Comparison of ENCODE assay signal across 21 mouse cellular contexts in genomic region chr4:114627674-114628293, GRCm38 (mm10).
A peak's percentile ranks its signal among the peaks of the same experiment; 100 is the strongest.
DNase-seq lines count a peak whose midpoint lies in the region; ATAC-seq and TF ChIP-seq lines count a peak whose summit lies in the region.
"Had no signal": no experiment of that assay in that cellular context is flagged by ENCODE, and none has a peak within 500 bp of the region (broad histone marks: within the 10 kb centered on the region; RNA-seq: fewer than 3 reads in every experiment).

No protein-coding gene starts in this region.

- 0 out of 2 replicates have a peak, but pooled peaks have one; percentile 7 for ATAC-seq in heart, postnatal 0 days (ENCODE audit: insufficient read depth, low read depth)
- peak; percentile 48; the same call in 1 of the 2 replicates for ATAC-seq in kidney, postnatal 0 days (replicated peaks; ENCODE audit: low FRiP score, low read depth)
- ATAC-seq in kidney, embryonic 15.5 days (replicated peaks; ENCODE audit: low FRiP score) = no peak
- peak; percentile 89 for ATAC-seq in lung, postnatal 0 days
- no peak for ATAC-seq in hindbrain, embryonic 11.5 days (ENCODE audit: low FRiP score)
- no peak for ATAC-seq in hindbrain, embryonic 16.5 days
- ATAC-seq: forebrain, embryonic 15.5 days; intestine, embryonic 15.5 days had no signal

- no peak overlapping the region for H3K27ac ChIP-seq in heart, postnatal 0 days (ENCODE audit: low read depth)
- H3K27ac ChIP-seq in kidney, postnatal 0 days = no peak overlapping the region
- no peak overlapping the region for H3K27ac ChIP-seq in kidney, embryonic 15.5 days
- H3K27ac ChIP-seq in lung, postnatal 0 days (ENCODE audit: low read length) = peak overlapping the region; percentile 54
- no peak overlapping the region for H3K27ac ChIP-seq in hindbrain, embryonic 11.5 days (ENCODE audit: low read depth, low read length)
- no peak overlapping the region for H3K27ac ChIP-seq in hindbrain, embryonic 16.5 days (ENCODE audit: low read depth, low read length)
- H3K27ac ChIP-seq: forebrain, embryonic 15.5 days; heart, embryonic 13.5 days; hindbrain, embryonic 15.5 days; intestine, embryonic 15.5 days; layer of hippocampus, adult 2 months; limb, embryonic 10.5 days; neural tube, embryonic 12.5 days had no signal

- H3K27me3 ChIP-seq in heart, postnatal 0 days (ENCODE audit: control insufficient read depth, insufficient read depth, low read length) = no peaks in the 10 kb centered on the region
- no peaks in the 10 kb centered on the region for H3K27me3 ChIP-seq in kidney, postnatal 0 days (ENCODE audit: insufficient read depth, low read length)
- peaks cover 4% of the 10 kb centered on the region; the same call in 1 of the 2 replicates for H3K27me3 ChIP-seq in kidney, embryonic 15.5 days
- no peaks in the 10 kb centered on the region for H3K27me3 ChIP-seq in lung, postnatal 0 days (replicated peaks; ENCODE audit: insufficient read depth, low read length)
- H3K27me3 ChIP-seq in hindbrain, embryonic 11.5 days (ENCODE audit: control insufficient read depth, insufficient read depth, low read length) = no peaks in the 10 kb centered on the region
- H3K27me3 ChIP-seq in hindbrain, embryonic 16.5 days (replicated peaks; ENCODE audit: control insufficient read depth, insufficient read depth, low read length) = no peaks in the 10 kb centered on the region; the same call in 1 of the 2 replicates
- H3K27me3 ChIP-seq: forebrain, embryonic 15.5 days; hindbrain, embryonic 15.5 days; intestine, embryonic 15.5 days; neural tube, embryonic 12.5 days had no signal

- no peaks in the 10 kb centered on the region for H3K9me3 ChIP-seq in heart, postnatal 0 days (replicated peaks; ENCODE audit: control insufficient read depth, low read length)
- no peaks in the 10 kb centered on the region for H3K9me3 ChIP-seq in kidney, postnatal 0 days (replicated peaks; ENCODE audit: low read length)
- no peaks in the 10 kb centered on the region for H3K9me3 ChIP-seq in kidney, embryonic 15.5 days (replicated peaks)
- no peaks in the 10 kb centered on the region for H3K9me3 ChIP-seq in lung, postnatal 0 days (ENCODE audit: low read length)
- H3K9me3 ChIP-seq in hindbrain, embryonic 11.5 days (ENCODE audit: control insufficient read depth, low read length) = no peaks in the 10 kb centered on the region
- no peaks in the 10 kb centered on the region for H3K9me3 ChIP-seq in hindbrain, embryonic 16.5 days (ENCODE audit: control insufficient read depth, low read length)
- H3K9me3 ChIP-seq: forebrain, embryonic 15.5 days; heart, embryonic 13.5 days; hindbrain, embryonic 15.5 days; intestine, embryonic 15.5 days; limb, embryonic 10.5 days; neural tube, embryonic 12.5 days had no signal

- no peak overlapping the region for H3K4me3 ChIP-seq in heart, postnatal 0 days (ENCODE audit: low read depth, low read length)
- H3K4me3 ChIP-seq in kidney, postnatal 0 days (replicated peaks; ENCODE audit: low read depth, low read length) = no peak overlapping the region
- H3K4me3 ChIP-seq in kidney, embryonic 15.5 days (replicated peaks) = no peak overlapping the region
- no peak overlapping the region for H3K4me3 ChIP-seq in lung, postnatal 0 days (ENCODE audit: low read depth, low read length)
- no peak overlapping the region for H3K4me3 ChIP-seq in hindbrain, embryonic 11.5 days (ENCODE audit: low read depth, low read length)
- H3K4me3 ChIP-seq in hindbrain, embryonic 16.5 days (ENCODE audit: low read length) = no peak overlapping the region
- H3K4me3 ChIP-seq: forebrain, embryonic 15.5 days; heart, embryonic 13.5 days; hindbrain, embryonic 15.5 days; intestine, embryonic 15.5 days; layer of hippocampus, adult 2 months; limb, embryonic 10.5 days; neural tube, embryonic 12.5 days had no signal

- no peak overlapping the region for H3K9ac ChIP-seq in heart, postnatal 0 days (replicated peaks; ENCODE audit: low read depth, low read length)
- H3K9ac ChIP-seq in kidney, postnatal 0 days (ENCODE audit: low read depth, low read length) = no peak overlapping the region
- H3K9ac ChIP-seq in kidney, embryonic 15.5 days = no peak overlapping the region
- H3K9ac ChIP-seq in lung, postnatal 0 days (replicated peaks; ENCODE audit: low read depth) = no peak overlapping the region
- no peak overlapping the region for H3K9ac ChIP-seq in hindbrain, embryonic 11.5 days (ENCODE audit: low read depth, low read length)
- no peak overlapping the region for H3K9ac ChIP-seq in hindbrain, embryonic 16.5 days (ENCODE audit: low read depth, low read length)
- H3K9ac ChIP-seq: forebrain, embryonic 15.5 days; heart, embryonic 13.5 days; hindbrain, embryonic 15.5 days; intestine, embryonic 15.5 days; neural tube, embryonic 12.5 days had no signal

- no peak overlapping the region for H3K4me2 ChIP-seq in heart, postnatal 0 days (ENCODE audit: low read depth, low read length)
- no peak overlapping the region for H3K4me2 ChIP-seq in kidney, postnatal 0 days (ENCODE audit: low read length)
- no peak overlapping the region for H3K4me2 ChIP-seq in kidney, embryonic 15.5 days
- no peak overlapping the region for H3K4me2 ChIP-seq in lung, postnatal 0 days (replicated peaks; ENCODE audit: low read depth, low read length)
- no peak overlapping the region for H3K4me2 ChIP-seq in hindbrain, embryonic 11.5 days (replicated peaks; ENCODE audit: low read depth, low read length)
- H3K4me2 ChIP-seq in hindbrain, embryonic 16.5 days (ENCODE audit: low read length) = no peak overlapping the region
- H3K4me2 ChIP-seq: forebrain, embryonic 15.5 days; heart, embryonic 13.5 days; hindbrain, embryonic 15.5 days; intestine, embryonic 15.5 days; neural tube, embryonic 12.5 days had no signal

- no peak for TF ChIP-seq EP300 in heart, postnatal 0 days (IDR thresholded peaks at IDR 0.05; ENCODE audit: low read depth)
- TF ChIP-seq EP300 in lung, postnatal 0 days (IDR thresholded peaks at IDR 0.05) = peak; percentile 86

- H3K4me1 ChIP-seq in heart, postnatal 0 days (ENCODE audit: control insufficient read depth, insufficient read depth) = peaks cover 19% of the 10 kb centered on the region
- peaks cover 12% of the 10 kb centered on the region for H3K4me1 ChIP-seq in kidney, postnatal 0 days (replicated peaks; ENCODE audit: insufficient read depth, low read length)
- peaks cover 49% of the 10 kb centered on the region for H3K4me1 ChIP-seq in kidney, embryonic 15.5 days
- H3K4me1 ChIP-seq in lung, postnatal 0 days (ENCODE audit: insufficient read depth, low read depth, low read length) = peaks cover 16% of the 10 kb centered on the region; the same call in 1 of the 2 replicates
- no peaks in the 10 kb centered on the region; the same call in 1 of the 2 replicates for H3K4me1 ChIP-seq in hindbrain, embryonic 11.5 days (replicated peaks; ENCODE audit: control insufficient read depth, insufficient read depth, low read length)
- peaks cover 4% of the 10 kb centered on the region for H3K4me1 ChIP-seq in hindbrain, embryonic 16.5 days (ENCODE audit: control insufficient read depth, insufficient read depth, low read depth, low read length)

- H3K36me3 ChIP-seq in heart, postnatal 0 days (replicated peaks; ENCODE audit: control insufficient read depth, insufficient read depth, low read length) = no peaks in the 10 kb centered on the region
- no peaks in the 10 kb centered on the region for H3K36me3 ChIP-seq in kidney, postnatal 0 days (ENCODE audit: insufficient read depth, low read length)
- H3K36me3 ChIP-seq in kidney, embryonic 15.5 days = no peaks in the 10 kb centered on the region
- H3K36me3 ChIP-seq in lung, postnatal 0 days (ENCODE audit: insufficient read depth, low read length) = no peaks in the 10 kb centered on the region
- no peaks in the 10 kb centered on the region for H3K36me3 ChIP-seq in hindbrain, embryonic 11.5 days (ENCODE audit: control insufficient read depth, insufficient read depth, low read length)
- no peaks in the 10 kb centered on the region for H3K36me3 ChIP-seq in hindbrain, embryonic 16.5 days (ENCODE audit: control insufficient read depth, insufficient read depth, low read length)
- H3K36me3 ChIP-seq: forebrain, embryonic 15.5 days; heart, embryonic 13.5 days; hindbrain, embryonic 15.5 days; intestine, embryonic 15.5 days; limb, embryonic 10.5 days; neural tube, embryonic 12.5 days had no signal

- 75% methylated on average over 7 of the region's 7 CpGs for WGBS in heart, postnatal 0 days
- 40% methylated on average over 7 of the region's 7 CpGs for WGBS in kidney, postnatal 0 days
- WGBS in kidney, embryonic 15.5 days = 32% methylated on average over 7 of the region's 7 CpGs
- 52% methylated on average over 7 of the region's 7 CpGs for WGBS in lung, postnatal 0 days
- WGBS in hindbrain, embryonic 11.5 days = 74% methylated on average over 7 of the region's 7 CpGs
- WGBS in hindbrain, embryonic 16.5 days = 74% methylated on average over 7 of the region's 7 CpGs

- TF ChIP-seq CTCF in heart, postnatal 0 days (IDR thresholded peaks at IDR 0.05; ENCODE audit: low read depth) = no peak
- no peak for TF ChIP-seq CTCF in kidney, postnatal 0 days (IDR thresholded peaks at IDR 0.05; ENCODE audit: low read depth)
- TF ChIP-seq CTCF in lung, postnatal 0 days (IDR thresholded peaks at IDR 0.05) = no peak

- no peak for DNase-seq in heart, postnatal 0 days (ENCODE audit: low spot score)
- no peak for DNase-seq in heart, adult 9 months (ENCODE audit: low spot score in 2 of 2)
- DNase-seq in kidney, postnatal 0 days (ENCODE audit: low spot score) = no peak
- peak; percentile 92 for DNase-seq in lung, postnatal 0 days (ENCODE audit: low spot score)
- DNase-seq in skeletal muscle tissue, adult 2 months (ENCODE audit: low read depth, low spot score) = peak; percentile 32
- no peak for DNase-seq in hindbrain, embryonic 11.5 days (ENCODE audit: low spot score)
- DNase-seq: adrenal gland, postnatal 25 days; cerebellum, adult 8-10 months; gastrocnemius, postnatal 14 days; heart, postnatal 36 days; midbrain, embryonic 14.5 days; right cerebral cortex, postnatal 25 days had no signal

Comparison
In these comparisons a context has a peak if more than half of its experiments do, and no peak if none do; other contexts are left out.
1. ATAC-seq: peak in heart, postnatal 0 days (single experiment), kidney, postnatal 0 days (single experiment) and lung, postnatal 0 days (single experiment); none in kidney, embryonic 15.5 days (single experiment), hindbrain, embryonic 11.5 days (single experiment) and hindbrain, embryonic 16.5 days (single experiment).
2. DNase-seq: peak in lung, postnatal 0 days (single experiment) and skeletal muscle tissue, adult 2 months (single experiment); none in heart, postnatal 0 days (single experiment), heart, adult 9 months (0 of 2), kidney, postnatal 0 days (single experiment) and hindbrain, embryonic 11.5 days (single experiment).